Mouse (Mus musculus) gastrocnemius, adult 2 months (tissue): ENCODE results near the gene Taf9b. TPM values are rescaled to one million over a fixed set of nuclear protein-coding genes. Genes with fewer than 3 reads are reported as not detected.

Experiments used
- DNase-seq: peaks from one replicate; pipeline ENCODE4 v3.0.0; 2022
- H3K27ac ChIP-seq: fragments of 200-600 bp; 2 replicates; pipeline ENCODE4 v1.8.1; 2022; ENCODE audit warnings: mild to moderate bottlenecking
- H3K4me3 ChIP-seq: fragments of 200-600 bp; 2 replicates; pipeline ENCODE4 v1.8.1; 2022; ENCODE audit warnings: mild to moderate bottlenecking, moderate library complexity
- CTCF ChIP-seq: fragments of 200-600 bp; IDR thresholded peaks from 2 replicates; pipeline ENCODE4 v1.8.1; 2022; ENCODE audit warnings: antibody characterized with exemption, mild to moderate bottlenecking, moderate library complexity
- intact Hi-C: fragments of 180-260 bp; cut with DNase I; formaldehyde crosslinking; loops from one replicate; pipeline ENCODE4 v1.15.1; 2025
- total RNA-seq, 2 experiments: library from RNA; stranded (reverse); gene quantifications; 2 replicates each; pipeline ENCODE4 v1.2.3; 2021

Gene Taf9b
- total RNA-seq, 2 experiments from 2014 or later = 8.2 to 8.4 TPM

GRCm38 (mm10) chrX:106184279-106184678 is 36.7 kb downstream of the Taf9b start:
- no peak for TF ChIP-seq CTCF
- intact Hi-C loops = loop anchor here (10.0 kb wide), 1 partner anchor 1109 kb away; the partner anchor contains the start of gene Pbdc1
- no peak overlapping the region for H3K27ac ChIP-seq
- no peak for DNase-seq
- H3K4me3 ChIP-seq = no peak overlapping the region

- DNase-seq = no peak
- Histone ChIP-seq H3K27ac (no peak overlapping the region), H3K4me3 (no peak overlapping the region)
- no peak for TF ChIP-seq CTCF
- intact Hi-C loops = no loop called here
Measured at GRCm38 (mm10) chrX:106176331-106176730, 44.6 kb downstream of the Taf9b start.

GRCm38 (mm10) chrX:106171853-106172154 is 49.2 kb downstream of the Taf9b start:
- DNase-seq = no peak
- TF ChIP-seq CTCF = no peak
- Histone ChIP-seq H3K27ac (no peak overlapping the region), H3K4me3 (peak overlapping the region; percentile 32)
- intact Hi-C loops = loop anchor here (1.0 kb wide), 1 partner anchor 146 kb away; no protein-coding TSS in a partner anchor

- TF ChIP-seq CTCF = peak; percentile 73
- peak overlapping the region; percentile 32 for H3K4me3 ChIP-seq
- DNase-seq = peak; percentile 68
- no peak overlapping the region for H3K27ac ChIP-seq
- intact Hi-C loops = loop anchor here (1.0 kb wide), 1 partner anchor 145 kb away; no protein-coding TSS in a partner anchor
Measured at GRCm38 (mm10) chrX:106171106-106171852, 49.7 kb downstream of the Taf9b start.

- peak; percentile 37; the same call in 1 of the 2 replicates for TF ChIP-seq CTCF
- intact Hi-C loops = no loop called here
- Histone ChIP-seq H3K27ac (no peak overlapping the region), H3K4me3 (no peak overlapping the region)
- no peak for DNase-seq
Measured at GRCm38 (mm10) chrX:106165089-106165488, 55.9 kb downstream of the Taf9b start.

- no peak for DNase-seq
- H3K27ac ChIP-seq = no peak overlapping the region
- intact Hi-C loops = no loop called here
- H3K4me3 ChIP-seq = no peak overlapping the region
- no peak for TF ChIP-seq CTCF
Measured at GRCm38 (mm10) chrX:106164555-106164954, 56.4 kb downstream of the Taf9b start.

- no peak for TF ChIP-seq CTCF
- DNase-seq = no peak
- Histone ChIP-seq H3K27ac (no peak overlapping the region), H3K4me3 (no peak overlapping the region)
- intact Hi-C loops = no loop called here
Measured at GRCm38 (mm10) chrX:106163995-106164394, 57.0 kb downstream of the Taf9b start.

Other genes starting within 250 kb of the Taf9b start
- gene Magt1, start 209.3 kb downstream of the Taf9b start, total RNA-seq = 10 to 100 TPM; 29.4 to 33.3 TPM
- 1,000 to 10,000 TPM in 1 of 2 experiments, 100 to 1,000 TPM in 1; 806 to 1,137 TPM for gene Cox7b, start 205.5 kb downstream of the Taf9b start, total RNA-seq
- gene Atp7a, start 193.9 kb downstream of the Taf9b start, total RNA-seq = 1 to 10 TPM; 8.1 to 8.7 TPM
- under 1 TPM; 0.11 to 0.15 TPM for gene Tlr13, start 78.0 kb downstream of the Taf9b start, total RNA-seq
- 1,000 to 10,000 TPM in 1 of 2 experiments, 100 to 1,000 TPM in 1; 915 to 1,167 TPM for gene Pgk1, start 34.1 kb downstream of the Taf9b start, total RNA-seq
- not detected for gene Fnd3c2, start 34.2 kb upstream of the Taf9b start, total RNA-seq